8 mouse cellular contexts compared by ENCODE assay signal in the genomic region with DNA sequence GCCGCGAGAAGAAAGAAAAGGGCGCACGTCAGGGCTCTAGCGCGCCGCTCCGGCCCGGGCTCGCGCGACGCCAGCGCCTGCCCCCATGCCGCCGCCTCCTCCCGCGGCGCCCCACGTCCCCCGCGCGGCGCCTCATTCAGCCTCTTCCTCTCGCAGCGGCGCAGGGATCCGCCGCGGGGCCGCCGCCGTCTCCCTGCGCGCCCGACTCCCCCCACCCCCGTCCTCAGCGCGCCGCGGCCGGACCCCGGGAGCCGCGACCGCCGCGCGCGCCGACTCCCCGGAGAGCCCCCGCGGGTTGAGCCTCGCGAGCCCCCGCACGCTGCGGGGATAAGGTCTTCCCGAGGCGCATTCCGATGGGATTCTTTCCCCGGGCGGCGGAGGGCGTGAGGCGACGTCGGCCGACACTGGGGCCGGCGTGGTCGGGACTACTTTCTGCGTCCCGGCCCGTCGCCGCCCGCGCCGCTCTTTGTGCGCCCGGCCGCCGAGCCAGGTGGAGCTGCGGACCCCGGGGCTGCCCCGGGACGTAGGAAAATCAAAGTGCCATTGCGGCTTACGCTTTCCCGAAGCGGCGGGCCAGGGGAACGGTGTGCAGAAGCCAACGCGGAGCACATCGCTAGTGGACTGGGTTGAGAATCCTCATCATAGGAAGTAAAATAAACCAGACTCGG. TPM values are rescaled to one million over a fixed set of nuclear protein-coding genes. Genes with fewer than 3 reads are reported as not detected.
A peak's percentile ranks its signal among the peaks of the same experiment; 100 is the strongest.
DNase-seq lines count a peak whose midpoint lies in the region; ATAC-seq and TF ChIP-seq lines count a peak whose summit lies in the region.

A gene (minus strand): TSS at position 148 of the 668 bp plus-strand sequence.

- DNase-seq in 3134 (ENCODE audit: extremely low read depth, insufficient read length, low spot score): peak; percentile 89
- peak; percentile 92 for DNase-seq in adrenal gland, postnatal 14 days
- DNase-seq in embryonic facial prominence, embryonic 11.5 days (ENCODE audit: low spot score): peak; percentile 93
- peak; percentile 90 to 91 for DNase-seq in heart, adult 2 months
- DNase-seq in kidney, adult 8-10 months: peak; percentile 71 to 78
- DNase-seq in midbrain, embryonic 14.5 days: peak; percentile 95
- peak; percentile 66 for DNase-seq in spleen, adult 12 weeks (ENCODE audit: low spot score)

- peak within 1 kb of the TSS; percentile 99 for H3K27ac ChIP-seq in embryonic facial prominence, embryonic 11.5 days (replicated peaks; ENCODE audit: low read depth, low read length)
- H3K27ac ChIP-seq in heart, adult 2 months: peak within 1 kb of the TSS; percentile 99
- H3K27ac ChIP-seq in limb, embryonic 12.5 days: peak within 1 kb of the TSS; percentile 100
- peak within 1 kb of the TSS; percentile 100 for H3K27ac ChIP-seq in midbrain, embryonic 14.5 days (replicated peaks; ENCODE audit: low read depth, low read length)

- peak within 1 kb of the TSS; percentile 100 for H3K9ac ChIP-seq in embryonic facial prominence, embryonic 11.5 days (replicated peaks; ENCODE audit: low read length)
- peak within 1 kb of the TSS; percentile 100 for H3K9ac ChIP-seq in heart, adult 2 months (ENCODE audit: low read depth, low read length)
- H3K9ac ChIP-seq in limb, embryonic 12.5 days (replicated peaks): peak within 1 kb of the TSS; percentile 98
- H3K9ac ChIP-seq in midbrain, embryonic 14.5 days (replicated peaks; ENCODE audit: low read length): peak within 1 kb of the TSS; percentile 98

- no peaks in the 10 kb centered on the region; the same call in 1 of the 2 replicates for H3K4me1 ChIP-seq in embryonic facial prominence, embryonic 11.5 days (ENCODE audit: control insufficient read depth, insufficient read depth, low read length)
- peaks cover 3% of the 10 kb centered on the region for H3K4me1 ChIP-seq in heart, adult 2 months (ENCODE audit: control insufficient read depth, insufficient read depth, low read length)
- peaks cover 10% of the 10 kb centered on the region for H3K4me1 ChIP-seq in limb, embryonic 12.5 days (replicated peaks)
- peaks cover 18% of the 10 kb centered on the region for H3K4me1 ChIP-seq in midbrain, embryonic 14.5 days (ENCODE audit: control insufficient read depth, insufficient read depth, low read length)

- H3K4me3 ChIP-seq in embryonic facial prominence, embryonic 11.5 days (ENCODE audit: low read depth, low read length): peak within 1 kb of the TSS; percentile 97
- peak within 1 kb of the TSS; percentile 69 for H3K4me3 ChIP-seq in heart, adult 2 months
- peak within 1 kb of the TSS; percentile 95 for H3K4me3 ChIP-seq in limb, embryonic 12.5 days (replicated peaks)
- H3K4me3 ChIP-seq in midbrain, embryonic 14.5 days (replicated peaks; ENCODE audit: low read depth, low read length): peak within 1 kb of the TSS; percentile 85

- no peaks in the 10 kb centered on the region for H3K9me3 ChIP-seq in embryonic facial prominence, embryonic 11.5 days (replicated peaks; ENCODE audit: control insufficient read depth, low read length)
- H3K9me3 ChIP-seq in limb, embryonic 12.5 days: no peaks in the 10 kb centered on the region
- no peaks in the 10 kb centered on the region for H3K9me3 ChIP-seq in midbrain, embryonic 14.5 days (ENCODE audit: control insufficient read depth, low read length)

- TF ChIP-seq EP300 in heart, adult 2 months (IDR thresholded peaks at IDR 0.05; ENCODE audit: insufficient read depth, low read depth, low read length): peak; percentile 80; the same call in 1 of the 2 replicates

- H3K36me3 ChIP-seq in embryonic facial prominence, embryonic 11.5 days (replicated peaks; ENCODE audit: control insufficient read depth, insufficient read depth, low read depth, low read length): no peaks in the 10 kb centered on the region
- peaks cover 2% of the 10 kb centered on the region; the same call in 1 of the 2 replicates for H3K36me3 ChIP-seq in heart, adult 2 months (ENCODE audit: control insufficient read depth, insufficient read depth, low read length)
- H3K36me3 ChIP-seq in limb, embryonic 12.5 days: peaks cover 3% of the 10 kb centered on the region; the same call in 1 of the 2 replicates
- H3K36me3 ChIP-seq in midbrain, embryonic 14.5 days (ENCODE audit: control insufficient read depth, insufficient read depth, low read length): no peaks in the 10 kb centered on the region

- ATAC-seq in embryonic facial prominence, embryonic 11.5 days (replicated peaks; ENCODE audit: insufficient number of reproducible peaks, low FRiP score, low TSS enrichment, low read depth): peak; percentile 90
- ATAC-seq in limb, embryonic 12.5 days (ENCODE audit: insufficient number of reproducible peaks, insufficient read depth, low FRiP score, low TSS enrichment, low read depth): peak; percentile 86
- peak; percentile 94 for ATAC-seq in midbrain, embryonic 14.5 days (ENCODE audit: low FRiP score, low TSS enrichment)

- peak; percentile 81 for TF ChIP-seq POLR2A in heart, adult 2 months (IDR thresholded peaks at IDR 0.05; ENCODE audit: insufficient read depth, low read depth, low read length)

- TF ChIP-seq CTCF in heart, adult 2 months (IDR thresholded peaks at IDR 0.05): no peak

- under 1% methylated on average over 57 of the region's 99 CpGs for WGBS in embryonic facial prominence, embryonic 11.5 days
- WGBS in heart, adult 2 months: under 1% methylated on average over 70 of the region's 99 CpGs
- under 1% methylated on average over 92 of the region's 99 CpGs for WGBS in limb, embryonic 12.5 days
- under 1% methylated on average over 89 of the region's 99 CpGs for WGBS in midbrain, embryonic 14.5 days

- H3K79me2 ChIP-seq in heart, adult 2 months (replicated peaks; ENCODE audit: control insufficient read depth, insufficient read depth, low read length): peaks cover 6% of the 10 kb centered on the region

- intact Hi-C loops in heart, adult 2 months (cut with DNase I): loop anchor here (5.0 kb wide), 4 partner anchors 40 to 265 kb away; a partner anchor contains a TSS

- no peaks in the 10 kb centered on the region for H3K27me3 ChIP-seq in embryonic facial prominence, embryonic 11.5 days (ENCODE audit: control insufficient read depth, insufficient read depth, low read length)
- no peaks in the 10 kb centered on the region for H3K27me3 ChIP-seq in heart, adult 2 months (ENCODE audit: control insufficient read depth, insufficient read depth, low read length)
- H3K27me3 ChIP-seq in limb, embryonic 12.5 days: no peaks in the 10 kb centered on the region
- no peaks in the 10 kb centered on the region for H3K27me3 ChIP-seq in midbrain, embryonic 14.5 days (ENCODE audit: control insufficient read depth, insufficient read depth, low read length)

- H3K4me2 ChIP-seq in embryonic facial prominence, embryonic 11.5 days (ENCODE audit: low read depth, low read length): peak within 1 kb of the TSS; percentile 35
- H3K4me2 ChIP-seq in limb, embryonic 12.5 days: peak within 1 kb of the TSS; percentile 73
- peak within 1 kb of the TSS; percentile 82 for H3K4me2 ChIP-seq in midbrain, embryonic 14.5 days (ENCODE audit: low read length)

RNA-seq across cellular contexts. Expression of the gene that starts here (rescaled TPM):
- 81.5 and 89.2 TPM in 2 replicates for total RNA-seq in adrenal gland, postnatal 14 days (2021)
- 32.9 and 33.6 TPM in 2 replicates for polyA plus RNA-seq in embryonic facial prominence, embryonic 11.5 days (2014; fragmentation: Nextera tagmentation; extraction: Ambion mirVana)
- 10 to 100 TPM; 48.7 to 50.0 TPM for total RNA-seq in heart, adult 2 months (2021)
- 16.5 and 30.6 TPM in 2 replicates for polyA plus RNA-seq in heart, adult 2 months (2012; rRNA removed)
- polyA plus RNA-seq in limb, embryonic 12.5 days (2016; fragmentation: Nextera tagmentation; extraction: Ambion mirVana): 40.8 and 41.7 TPM in 2 replicates
- polyA plus RNA-seq in midbrain, embryonic 14.5 days (2014; fragmentation: Nextera tagmentation; extraction: Ambion mirVana): 23.0 and 26.8 TPM in 2 replicates

Comparison
In these comparisons a context has a peak if more than half of its experiments do, and no peak if none do; other contexts are left out.
1. Peak in every context shown above with its lines: DNase-seq, ATAC-seq, H3K4me3 ChIP-seq and H3K27ac ChIP-seq.